Mouse (Mus musculus): Measurements from ENCODE around the gene Ech1.

Gene Ech1

GRCm38 (mm10) chr7:28802846-28803588 lies 22.0 kb upstream of the Ech1 start:
- in situ Hi-C loops (cut with MboI, MseI), result no loop called here

- in situ Hi-C loops (cut with MboI, MseI), result no loop called here
These were observed 21.3 kb upstream of the Ech1 start for GRCm38 (mm10) chr7:28803756-28804155.

GRCm38 (mm10) chr7:28806869-28807268 lies 18.1 kb upstream of the Ech1 start:
- in situ Hi-C loops (cut with MboI, MseI), result no loop called here

GRCm38 (mm10) chr7:28807641-28808220 lies 17.3 kb upstream of the Ech1 start:
- in situ Hi-C loops (cut with MboI, MseI), result no loop called here

GRCm38 (mm10) chr7:28808221-28808941 lies 16.6 kb upstream of the Ech1 start, which contains the start of gene Hnrnpl:
Gene Hnrnpl, plus strand, starts transcription at chr7:28808541.
- in situ Hi-C loops (cut with MboI, MseI), result no loop called here

GRCm38 (mm10) chr7:28808957-28809393 lies 16.0 kb upstream of the Ech1 start:
- in situ Hi-C loops (cut with MboI, MseI), result no loop called here

- in situ Hi-C loops (cut with MboI, MseI), result no loop called here
These were observed 15.5 kb upstream of the Ech1 start for GRCm38 (mm10) chr7:28809401-28810089.

GRCm38 (mm10) chr7:28810107-28811066 lies 14.6 kb upstream of the Ech1 start:
- in situ Hi-C loops (cut with MboI, MseI), result no loop called here

- in situ Hi-C loops (cut with MboI, MseI), result no loop called here
These were observed 13.8 kb upstream of the Ech1 start for GRCm38 (mm10) chr7:28811228-28811627.

GRCm38 (mm10) chr7:28811640-28812275 lies 13.3 kb upstream of the Ech1 start:
- in situ Hi-C loops (cut with MboI, MseI), result no loop called here

GRCm38 (mm10) chr7:28812436-28812835 lies 12.6 kb upstream of the Ech1 start:
- in situ Hi-C loops (cut with MboI, MseI), result no loop called here

- in situ Hi-C loops (cut with MboI, MseI), result no loop called here
These were observed 12.1 kb upstream of the Ech1 start for GRCm38 (mm10) chr7:28812949-28813348.

GRCm38 (mm10) chr7:28814306-28815034 lies 10.5 kb upstream of the Ech1 start:
- in situ Hi-C loops (cut with MboI, MseI), result no loop called here

GRCm38 (mm10) chr7:28815230-28815629 lies 9.8 kb upstream of the Ech1 start:
- in situ Hi-C loops (cut with MboI, MseI), result no loop called here

- in situ Hi-C loops (cut with MboI, MseI), result no loop called here
These were observed 8.8 kb upstream of the Ech1 start for GRCm38 (mm10) chr7:28816201-28816600.

GRCm38 (mm10) chr7:28816920-28817319 lies 8.1 kb upstream of the Ech1 start:
- in situ Hi-C loops (cut with MboI, MseI), result no loop called here

GRCm38 (mm10) chr7:28817524-28817923 lies 7.5 kb upstream of the Ech1 start:
- in situ Hi-C loops (cut with MboI, MseI), result no loop called here

GRCm38 (mm10) chr7:28817957-28818356 lies 7.1 kb upstream of the Ech1 start:
- in situ Hi-C loops (cut with MboI, MseI), result no loop called here

- in situ Hi-C loops (cut with MboI, MseI), result no loop called here
These were observed 6.6 kb upstream of the Ech1 start for GRCm38 (mm10) chr7:28818436-28818835.

Data from T-helper 2 cell (primary cell).